Mouse (Mus musculus) midbrain, embryonic 11.5 days (tissue): ENCODE measurements around the gene Rspo1. TPM values are rescaled to one million over a fixed set of nuclear protein-coding genes. Genes with fewer than 3 reads are reported as not detected.

Experiments used
- ATAC-seq: fragments of 200-750 bp; cut with Nextera tagmentation; 2 replicates; pipeline ENCODE4 v1.8.0; 2017; ENCODE audit warnings: moderate TSS enrichment, moderate library complexity; ENCODE audit not compliant: low FRiP score
- DNase-seq: peaks from one replicate; pipeline ENCODE4 v3.0.0; 2015; ENCODE audit warnings: low spot score; ENCODE audit errors: missing footprints
- H3K27ac ChIP-seq: fragments of 300-500 bp; sonication (generic); 2 replicates; pipeline ENCODE4 v1.5.1; 2014; ENCODE audit warnings: low read depth, low read length
- H3K27me3 ChIP-seq: fragments of 300-500 bp; sonication (generic); 2 replicates; pipeline ENCODE4 v1.6.1; 2014; ENCODE audit warnings: mild to moderate bottlenecking, low read length, moderate library complexity, mixed read lengths; ENCODE audit not compliant: control insufficient read depth, insufficient read depth
- H3K36me3 ChIP-seq: fragments of 300-500 bp; sonication (generic); 2 replicates; pipeline ENCODE4 v1.6.1; 2014; ENCODE audit warnings: mild to moderate bottlenecking, low read length, moderate library complexity, mixed read lengths; ENCODE audit not compliant: control insufficient read depth, insufficient read depth
- H3K4me1 ChIP-seq: fragments of 300-500 bp; sonication (generic); 2 replicates; pipeline ENCODE4 v1.6.1; 2014; ENCODE audit warnings: low read length; ENCODE audit not compliant: control insufficient read depth, insufficient read depth
- H3K4me2 ChIP-seq: fragments of 300-500 bp; sonication (generic); 2 replicates; pipeline ENCODE4 v1.6.1; 2014; ENCODE audit warnings: mild to moderate bottlenecking, moderate library complexity
- H3K4me3 ChIP-seq: fragments of 300-500 bp; sonication (generic); 2 replicates; pipeline ENCODE4 v1.5.1; 2014; ENCODE audit warnings: low read depth, low read length
- H3K9ac ChIP-seq: fragments of 300-500 bp; sonication (generic); 2 replicates; pipeline ENCODE4 v1.6.1; 2014; ENCODE audit warnings: low read length
- H3K9me3 ChIP-seq: fragments of 300-500 bp; sonication (generic); 2 replicates; pipeline ENCODE4 v1.6.1; 2016; ENCODE audit warnings: low read length; ENCODE audit not compliant: control insufficient read depth
- WGBS: fragments of 180-500 bp; shearing (Covaris S2); extraction: QIAGEN DNeasy Blood & Tissue Kit; methylation state at CpG from one replicate; pipeline ENCODE4 v1.1.7; 2014; 5-methylcytosine and 5-hydroxymethylcytosine counted together
- polyA plus RNA-seq: library from polyadenylated mRNA; unstranded; fragments of >200 nt; fragmentation: Nextera tagmentation; extraction: Ambion mirVana; gene quantifications from 2 replicates; pipeline ENCODE4 v1.2.1, GENCODE M21; 2014

Rspo1 gene
- polyA plus RNA-seq, 1 experiment from 2014 or later, result 11.9 TPM

DNA sequence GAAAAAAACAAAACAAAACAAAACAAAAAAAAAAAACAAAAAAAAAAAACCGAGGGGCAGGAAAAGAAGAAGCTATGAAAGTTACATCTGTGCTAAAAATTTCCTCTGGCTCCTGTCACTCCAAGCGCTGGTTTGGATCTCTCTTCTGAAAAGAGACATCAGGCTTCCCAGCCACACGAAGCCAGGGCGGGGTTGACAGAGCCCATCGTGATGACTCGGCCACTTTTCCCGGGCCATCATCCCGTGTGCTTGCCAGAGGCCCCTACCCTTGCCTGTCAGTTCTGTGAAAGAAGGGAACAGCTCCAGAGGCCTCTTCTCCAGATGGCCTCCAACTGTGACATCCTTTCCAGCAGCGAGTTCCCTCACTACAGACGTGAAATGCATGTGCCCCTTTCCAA, 35.2 kb upstream of the Rspo1 start:
- H3K4me1 ChIP-seq, result no peaks in the 10 kb centered on the region
- H3K4me3 ChIP-seq, result no peak overlapping the region
- 53% methylated on average over 10 of the region's 10 CpGs for WGBS
- no peak overlapping the region for H3K4me2 ChIP-seq
- no peaks in the 10 kb centered on the region for H3K36me3 ChIP-seq
- H3K27me3 ChIP-seq, result no peaks in the 10 kb centered on the region
- peak; percentile 79 for DNase-seq
- ATAC-seq, result no peak
- H3K9ac ChIP-seq, result no peak overlapping the region
- no peaks in the 10 kb centered on the region for H3K9me3 ChIP-seq
- no peak overlapping the region for H3K27ac ChIP-seq

DNA sequence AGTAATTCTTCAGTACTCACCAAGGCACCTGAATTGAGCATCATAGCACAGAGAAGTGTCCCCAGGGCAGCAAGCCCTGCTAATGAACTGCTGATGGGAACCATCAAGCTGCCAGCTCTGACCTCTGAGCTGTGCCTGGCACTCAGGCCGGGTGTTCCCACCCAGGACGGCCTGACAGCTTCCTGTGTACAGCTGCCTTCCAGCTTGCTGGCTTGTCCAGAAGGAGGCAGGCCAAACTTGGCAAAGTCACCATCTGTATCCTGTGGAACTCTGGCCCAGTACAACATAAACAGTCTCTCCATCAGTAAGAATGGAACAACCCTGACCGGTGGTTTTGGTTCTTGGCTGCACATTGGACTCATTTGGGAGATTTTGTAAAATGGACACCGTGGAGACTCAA, 32.7 kb upstream of the Rspo1 start:
- no peaks in the 10 kb centered on the region for H3K9me3 ChIP-seq
- H3K27ac ChIP-seq, result no peak overlapping the region
- H3K36me3 ChIP-seq, result no peaks in the 10 kb centered on the region
- DNase-seq (no peak), ATAC-seq (no peak)
- H3K4me3 ChIP-seq, result no peak overlapping the region
- no peaks in the 10 kb centered on the region for H3K27me3 ChIP-seq
- H3K9ac ChIP-seq, result no peak overlapping the region
- no peak overlapping the region for H3K4me2 ChIP-seq
- H3K4me1 ChIP-seq, result no peaks in the 10 kb centered on the region
- 77% methylated on average over 4 of the region's 4 CpGs for WGBS

DNA sequence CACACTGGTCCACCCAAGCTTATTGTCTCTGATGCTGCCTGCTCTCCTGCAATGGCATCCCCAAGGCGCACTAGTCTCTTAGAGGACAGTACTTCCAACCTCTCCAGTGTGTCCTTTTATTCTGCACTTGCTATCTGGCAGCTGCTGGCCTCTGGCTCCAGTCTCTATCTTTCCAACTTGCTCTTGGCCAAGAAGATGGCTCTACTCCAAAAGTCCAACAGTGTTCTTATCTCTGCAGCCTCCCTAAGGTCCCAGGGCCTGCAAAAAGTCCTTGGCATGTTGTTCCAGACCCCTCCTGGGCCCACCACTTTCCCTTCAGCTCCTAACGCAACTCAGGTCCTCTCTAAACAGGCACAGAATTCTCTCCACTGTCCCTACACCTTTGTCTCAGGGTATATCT, 28.9 kb upstream of the Rspo1 start:
- H3K4me3 ChIP-seq, result no peak overlapping the region
- WGBS, result 82% methylated on average over 2 of the region's 2 CpGs
- no peaks in the 10 kb centered on the region for H3K4me1 ChIP-seq
- ATAC-seq (no peak), DNase-seq (no peak)
- no peak overlapping the region for H3K9ac ChIP-seq
- no peaks in the 10 kb centered on the region for H3K36me3 ChIP-seq
- no peak overlapping the region for H3K27ac ChIP-seq
- no peak overlapping the region for H3K4me2 ChIP-seq
- no peaks in the 10 kb centered on the region for H3K9me3 ChIP-seq
- H3K27me3 ChIP-seq, result no peaks in the 10 kb centered on the region

DNA sequence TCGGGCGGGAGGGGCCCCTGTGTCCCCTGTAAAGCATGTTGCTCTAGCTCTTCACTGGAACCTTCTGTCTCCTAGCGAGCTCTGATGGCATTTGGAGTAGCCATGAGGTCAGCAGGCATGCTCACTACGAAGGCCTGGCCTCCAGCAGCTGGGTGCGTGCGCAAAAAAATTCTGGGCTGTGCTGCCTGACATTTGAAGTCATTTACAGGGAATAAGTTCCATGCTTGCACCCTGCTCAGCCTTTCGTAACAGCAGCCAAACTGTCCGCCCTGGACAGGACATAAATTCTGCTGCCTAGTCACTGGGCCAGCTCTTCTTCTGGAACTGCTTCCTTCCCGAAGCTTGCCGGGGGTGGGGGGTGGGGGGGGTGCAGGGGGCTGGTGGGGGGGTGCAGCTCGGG, 27.2 kb upstream of the Rspo1 start:
- no peaks in the 10 kb centered on the region for H3K9me3 ChIP-seq
- no peak overlapping the region for H3K27ac ChIP-seq
- H3K27me3 ChIP-seq, result no peaks in the 10 kb centered on the region
- no peak overlapping the region for H3K4me2 ChIP-seq
- no peaks in the 10 kb centered on the region for H3K36me3 ChIP-seq
- H3K4me1 ChIP-seq, result no peaks in the 10 kb centered on the region
- H3K4me3 ChIP-seq, result no peak overlapping the region
- 67% methylated on average over 11 of the region's 11 CpGs for WGBS
- no peak overlapping the region for H3K9ac ChIP-seq
- ATAC-seq (no peak), DNase-seq (no peak)

DNA sequence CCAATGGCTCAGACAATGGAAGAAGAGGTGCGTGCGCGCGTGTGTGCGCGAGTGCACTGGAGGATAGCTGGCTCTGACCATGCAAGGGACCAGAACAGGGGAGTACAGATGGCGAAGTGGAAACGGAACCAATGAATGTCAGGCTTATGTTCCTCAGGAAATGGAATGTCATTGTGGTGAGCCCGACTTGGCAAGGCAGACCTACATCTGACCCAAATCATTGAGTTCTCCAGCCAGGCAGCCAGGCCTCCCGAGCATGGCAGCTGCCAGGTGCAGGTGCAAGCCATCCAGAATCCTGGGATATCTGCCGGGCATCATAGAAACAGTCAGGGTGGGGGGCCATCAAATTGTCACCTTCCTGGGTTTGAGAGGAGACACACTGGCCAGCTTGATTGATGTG, 25.3 kb upstream of the Rspo1 start:
- no peaks in the 10 kb centered on the region for H3K27me3 ChIP-seq
- WGBS, result 90% methylated on average over 11 of the region's 11 CpGs
- no peak overlapping the region for H3K27ac ChIP-seq
- H3K4me2 ChIP-seq, result no peak overlapping the region
- H3K4me1 ChIP-seq, result peaks cover 7% of the 10 kb centered on the region
- H3K36me3 ChIP-seq, result no peaks in the 10 kb centered on the region
- no peak for DNase-seq
- H3K9ac ChIP-seq, result no peak overlapping the region
- H3K9me3 ChIP-seq, result no peaks in the 10 kb centered on the region
- H3K4me3 ChIP-seq, result no peak overlapping the region
- no peak for ATAC-seq

DNA sequence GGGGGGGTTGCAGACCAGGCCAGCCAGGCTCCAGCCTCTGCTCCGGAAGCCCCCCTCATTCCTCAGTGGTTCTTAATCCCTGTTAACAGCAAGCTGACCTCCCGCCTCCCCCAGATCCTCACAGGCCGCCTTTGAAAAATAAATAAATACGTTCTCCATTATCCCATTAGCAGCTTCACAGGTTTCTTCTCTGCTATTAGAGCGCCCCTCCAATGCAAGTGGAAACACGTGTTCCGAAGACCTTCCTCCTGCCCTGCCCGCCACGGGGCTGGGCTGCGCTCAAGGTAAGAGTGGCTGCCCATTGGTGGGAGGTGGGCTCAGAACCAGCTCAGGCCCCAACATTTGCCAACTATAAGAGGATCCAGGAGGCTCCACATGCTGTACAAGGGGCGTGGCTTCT, 23.7 kb upstream of the Rspo1 start:
- H3K36me3 ChIP-seq, result no peaks in the 10 kb centered on the region
- no peak for ATAC-seq
- H3K9ac ChIP-seq, result no peak overlapping the region
- H3K4me1 ChIP-seq, result peaks cover 7% of the 10 kb centered on the region
- H3K27me3 ChIP-seq, result no peaks in the 10 kb centered on the region
- H3K27ac ChIP-seq, result no peak overlapping the region
- no peak overlapping the region for H3K4me2 ChIP-seq
- DNase-seq, result no peak
- H3K4me3 ChIP-seq, result no peak overlapping the region
- 55% methylated on average over 11 of the region's 11 CpGs for WGBS
- no peaks in the 10 kb centered on the region for H3K9me3 ChIP-seq

DNA sequence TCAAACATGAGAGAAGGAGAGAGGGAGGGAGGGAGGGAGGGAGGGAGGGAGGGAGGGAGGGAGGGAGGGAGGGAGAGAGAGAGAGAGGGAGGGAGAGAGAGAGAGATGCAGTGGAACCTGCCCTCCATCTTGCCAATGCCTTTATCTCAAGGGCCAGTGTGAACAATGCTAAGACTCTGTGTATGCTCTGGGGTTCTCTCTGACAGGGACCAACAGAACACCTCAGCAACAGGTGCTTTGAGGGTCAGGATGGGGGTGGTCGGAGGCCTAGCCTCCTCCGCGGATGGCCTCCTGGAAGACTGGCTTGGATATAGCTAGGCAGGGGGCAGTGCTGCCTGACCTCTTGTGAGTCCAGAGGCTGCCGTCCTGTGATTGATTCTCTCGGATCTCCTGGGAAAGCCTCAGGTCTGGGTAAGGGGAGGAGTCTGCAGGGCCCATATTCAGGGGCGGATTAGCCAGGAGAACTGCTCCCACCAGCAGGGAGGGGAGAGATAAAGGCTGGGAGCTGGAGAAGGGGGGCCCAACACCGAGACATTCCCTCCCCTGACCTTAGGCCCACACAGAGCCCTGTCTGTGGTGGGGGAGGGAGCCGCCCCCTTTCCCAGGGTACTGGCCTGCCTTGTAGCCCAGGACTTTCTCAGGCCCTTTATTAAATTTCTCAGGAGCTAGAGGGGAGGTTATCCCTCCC, 21.2 kb upstream of the Rspo1 start:
- Histone ChIP-seq H3K9me3 (no peaks in the 10 kb centered on the region), H3K27me3 (no peaks in the 10 kb centered on the region), H3K27ac (peak overlapping the region; percentile 55), H3K4me1 (peaks cover 12% of the 10 kb centered on the region), H3K36me3 (no peaks in the 10 kb centered on the region), H3K9ac (peak overlapping the region; percentile 26), H3K4me3 (no peak overlapping the region), H3K4me2 (peak overlapping the region; percentile 22; the same call in 1 of the 2 replicates)
- ATAC-seq, result peak; percentile 92
- peak; percentile 89 for DNase-seq
- WGBS, result 5% methylated on average over 8 of the region's 8 CpGs

DNA sequence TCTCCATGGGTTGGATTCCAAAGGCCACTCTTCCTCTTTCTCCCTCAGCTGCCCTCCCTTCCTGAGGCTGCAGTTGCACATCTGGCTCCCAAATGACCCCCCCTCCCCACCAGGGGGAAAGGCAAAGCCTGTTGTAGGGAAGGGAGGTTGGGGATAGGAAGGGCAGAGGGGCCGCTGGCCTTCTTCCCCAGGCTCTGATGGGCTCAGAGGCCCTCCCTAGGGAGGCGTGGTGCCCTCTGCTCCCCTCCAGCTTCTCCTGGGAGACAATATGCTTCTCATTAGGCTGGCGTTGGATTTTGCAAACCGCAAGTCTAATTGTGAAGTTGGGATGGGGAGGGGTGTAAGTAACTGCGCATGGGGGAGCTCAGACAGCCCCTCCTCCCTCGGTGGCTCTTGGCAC, 17.5 kb upstream of the Rspo1 start:
- no peaks in the 10 kb centered on the region for H3K9me3 ChIP-seq
- no peak overlapping the region for H3K9ac ChIP-seq

DNA sequence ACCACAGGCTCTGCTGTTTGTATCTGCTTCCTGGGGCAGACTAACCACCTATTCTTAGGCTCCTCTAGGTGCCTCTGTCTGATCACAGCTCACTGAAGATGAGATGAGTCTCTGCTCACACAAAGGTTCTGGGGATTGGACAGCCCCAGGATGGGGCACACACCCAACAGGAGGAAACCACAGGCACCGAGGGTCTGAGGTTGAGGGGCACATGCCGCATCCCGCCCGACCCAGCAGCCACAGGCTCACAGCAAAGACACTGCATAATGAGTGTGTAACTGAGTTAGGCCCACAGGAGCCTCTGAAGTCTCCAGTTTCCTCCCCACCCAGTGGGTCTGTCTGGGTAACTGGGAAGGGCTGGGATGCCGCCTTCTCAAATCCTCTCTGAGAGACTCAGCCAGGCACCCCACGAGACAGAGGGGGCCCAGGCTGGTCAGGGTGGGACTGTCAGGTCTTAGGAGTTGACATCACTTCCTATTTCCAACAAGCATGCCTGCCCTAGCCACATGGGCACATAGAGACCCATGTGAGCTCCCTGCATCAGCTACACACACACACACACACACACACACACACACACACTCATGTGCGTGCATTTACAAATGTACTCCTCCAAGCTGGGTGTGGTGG, 16.9 kb upstream of the Rspo1 start:
- 77% methylated on average over 7 of the region's 7 CpGs for WGBS

More for the DNA sequence above, 17.5 kb upstream of the Rspo1 start:
- peaks cover 15% of the 10 kb centered on the region for H3K4me1 ChIP-seq
- H3K4me2 ChIP-seq, result no peak overlapping the region
- ATAC-seq, result no peak
- H3K4me3 ChIP-seq, result no peak overlapping the region
- H3K27me3 ChIP-seq, result no peaks in the 10 kb centered on the region
- H3K36me3 ChIP-seq, result no peaks in the 10 kb centered on the region
- 52% methylated on average over 6 of the region's 6 CpGs for WGBS
- no peak overlapping the region for H3K27ac ChIP-seq
- DNase-seq, result peak; percentile 88

More for the DNA sequence above, 16.9 kb upstream of the Rspo1 start:
- Histone ChIP-seq H3K4me1 (peaks cover 15% of the 10 kb centered on the region), H3K4me3 (no peak overlapping the region), H3K27ac (no peak overlapping the region), H3K36me3 (no peaks in the 10 kb centered on the region), H3K9me3 (no peaks in the 10 kb centered on the region), H3K4me2 (no peak overlapping the region), H3K27me3 (no peaks in the 10 kb centered on the region), H3K9ac (no peak overlapping the region)
- ATAC-seq, result no peak
- no peak for DNase-seq
